ENCODE assay signal across 14 mouse cellular contexts in the genomic region with DNA sequence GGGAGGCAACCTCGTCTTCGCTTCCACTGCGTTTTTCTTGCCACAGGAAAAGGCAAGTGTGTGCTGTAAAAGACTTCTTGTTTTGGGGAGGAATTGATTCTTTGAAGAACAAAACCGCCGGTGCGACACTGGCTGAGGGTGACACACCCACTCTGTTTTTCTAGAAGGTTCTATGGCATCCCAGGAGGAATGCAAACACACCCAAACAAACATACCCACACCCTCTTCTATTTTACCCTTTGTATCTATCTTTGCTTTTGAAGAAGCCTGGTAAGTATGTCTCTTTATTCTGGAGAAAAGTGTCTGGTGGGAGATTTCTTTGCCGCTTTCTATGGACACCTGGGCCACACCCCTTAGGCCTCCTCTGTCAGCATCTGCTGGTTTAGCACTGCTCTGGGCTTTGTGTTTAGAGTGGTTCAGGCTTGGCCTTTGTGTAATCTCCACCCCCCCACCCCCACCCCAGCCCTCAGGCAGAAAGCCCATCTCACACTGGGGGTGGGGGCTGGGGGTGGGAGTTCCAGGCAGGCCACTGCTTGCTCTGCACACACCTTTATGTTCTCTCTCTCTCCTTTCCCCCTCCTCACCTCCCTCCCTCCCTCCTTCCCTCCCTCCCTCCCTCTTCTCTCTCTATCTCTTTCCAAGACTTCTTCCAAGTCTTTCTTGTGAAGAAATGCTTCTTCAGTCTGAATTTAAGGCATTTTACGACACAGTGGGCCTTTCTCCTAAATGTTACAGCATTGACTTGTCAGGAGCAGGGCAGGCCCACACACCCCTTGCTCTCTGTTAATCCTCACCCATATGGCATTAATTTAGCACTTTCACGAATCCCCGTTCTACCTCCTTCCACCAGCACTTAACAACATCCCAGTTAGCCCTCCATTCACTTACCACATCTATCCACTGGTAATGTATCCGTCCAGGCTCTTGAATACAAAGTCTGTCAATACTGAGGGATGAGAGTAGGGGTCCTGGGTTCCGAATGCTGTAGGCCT.
A peak's percentile ranks its signal among the peaks of the same experiment; 100 is the strongest.
DNase-seq lines count a peak whose midpoint lies in the region; ATAC-seq and TF ChIP-seq lines count a peak whose summit lies in the region.
"Had no signal": no experiment of that assay in that cellular context is flagged by ENCODE, and none has a peak within 500 bp of the region (broad histone marks: within the 10 kb centered on the region; RNA-seq: fewer than 3 reads in every experiment).

No protein-coding gene starts in this region.

- H3K4me3 ChIP-seq in heart, adult 2 months, result no peak overlapping the region
- no peak overlapping the region for H3K4me3 ChIP-seq in heart, embryonic 11.5 days (ENCODE audit: low read depth, low read length)
- peak overlapping the region; percentile 48 for H3K4me3 ChIP-seq in E14TG2a.4 (replicated peaks; ENCODE audit: low read length)
- no peak overlapping the region for H3K4me3 ChIP-seq in limb, embryonic 11.5 days (ENCODE audit: low read depth, low read length)
- H3K4me3 ChIP-seq: left cerebral cortex, adult 2 months had no signal

- H3K4me2 ChIP-seq in heart, embryonic 11.5 days, result no peak overlapping the region
- H3K4me2 ChIP-seq in limb, embryonic 11.5 days (ENCODE audit: low read depth, severe bottlenecking), result no peak overlapping the region

- peak overlapping the region; percentile 28; the same call in 1 of the 2 replicates for H3K27ac ChIP-seq in heart, adult 2 months
- no peak overlapping the region for H3K27ac ChIP-seq in heart, embryonic 11.5 days (ENCODE audit: low read depth, low read length)
- peak overlapping the region; percentile 61 for H3K27ac ChIP-seq in limb, embryonic 11.5 days (replicated peaks; ENCODE audit: low read depth, low read length)
- H3K27ac ChIP-seq: left cerebral cortex, adult 2 months; liver, embryonic 14.5 days had no signal

- 68% methylated on average over 12 of the region's 12 CpGs for WGBS in heart, adult 2 months
- 68% methylated on average over 12 of the region's 12 CpGs for WGBS in heart, embryonic 11.5 days (ENCODE audit: insufficient replicate concordance)
- 50% methylated on average over 12 of the region's 12 CpGs for WGBS in limb, embryonic 11.5 days

- no peaks in the 10 kb centered on the region for H3K36me3 ChIP-seq in heart, adult 2 months (ENCODE audit: control insufficient read depth, insufficient read depth, low read length)
- H3K36me3 ChIP-seq in heart, embryonic 11.5 days (ENCODE audit: control insufficient read depth, insufficient read depth, low read length), result no peaks in the 10 kb centered on the region
- no peaks in the 10 kb centered on the region for H3K36me3 ChIP-seq in E14TG2a.4 (ENCODE audit: insufficient read depth, low read length)
- no peaks in the 10 kb centered on the region for H3K36me3 ChIP-seq in limb, embryonic 11.5 days (ENCODE audit: control insufficient read depth, insufficient read depth, low read length)

- intact Hi-C loops in heart, adult 2 months (cut with DNase I), result no loop called here
- intact Hi-C loops in left cerebral cortex, postnatal 4 days (cut with DNase I), result no loop called here

- H3K4me1 ChIP-seq in heart, adult 2 months (ENCODE audit: control insufficient read depth, insufficient read depth, low read length), result peaks cover 4% of the 10 kb centered on the region
- no peaks in the 10 kb centered on the region for H3K4me1 ChIP-seq in heart, embryonic 11.5 days (ENCODE audit: control insufficient read depth, insufficient read depth, low read length)
- H3K4me1 ChIP-seq in E14TG2a.4 (replicated peaks; ENCODE audit: low read depth, low read length), result peaks cover 62% of the 10 kb centered on the region
- peaks cover 15% of the 10 kb centered on the region for H3K4me1 ChIP-seq in limb, embryonic 11.5 days (ENCODE audit: control insufficient read depth, insufficient read depth, low read length)

- no peak for TF ChIP-seq POLR2A in heart, adult 2 months (IDR thresholded peaks at IDR 0.05; ENCODE audit: insufficient read depth, low read depth, low read length)

- H3K27me3 ChIP-seq in heart, adult 2 months (ENCODE audit: control insufficient read depth, insufficient read depth, low read length), result no peaks in the 10 kb centered on the region
- no peaks in the 10 kb centered on the region for H3K27me3 ChIP-seq in heart, embryonic 11.5 days (ENCODE audit: control insufficient read depth, insufficient read depth, low read length)
- H3K27me3 ChIP-seq in E14TG2a.4 (ENCODE audit: insufficient read depth, low read length), result peaks cover 5% of the 10 kb centered on the region; the same call in 1 of the 2 replicates
- H3K27me3 ChIP-seq in limb, embryonic 11.5 days (ENCODE audit: control insufficient read depth, insufficient read depth, low read length), result no peaks in the 10 kb centered on the region

- H3K9me3 ChIP-seq in heart, embryonic 11.5 days (replicated peaks; ENCODE audit: control insufficient read depth, low read length), result no peaks in the 10 kb centered on the region
- H3K9me3 ChIP-seq in E14TG2a.4 (ENCODE audit: low read length), result no peaks in the 10 kb centered on the region
- H3K9me3 ChIP-seq in limb, embryonic 11.5 days (ENCODE audit: control insufficient read depth, low read length), result no peaks in the 10 kb centered on the region

- TF ChIP-seq CTCF in heart, adult 2 months (IDR thresholded peaks at IDR 0.05), result no peak
- no peak for TF ChIP-seq CTCF in E14TG2a.4 (conservative IDR thresholded peaks at IDR 0.05; ENCODE audit: low read length)

- H3K9ac ChIP-seq in heart, adult 2 months (ENCODE audit: low read depth, low read length), result no peak overlapping the region
- no peak overlapping the region for H3K9ac ChIP-seq in heart, embryonic 11.5 days (ENCODE audit: low read depth, low read length)
- no peak overlapping the region for H3K9ac ChIP-seq in limb, embryonic 11.5 days (ENCODE audit: low read length)
- H3K9ac ChIP-seq: liver, embryonic 14.5 days had no signal

- TF ChIP-seq EP300 in heart, adult 2 months (IDR thresholded peaks at IDR 0.05; ENCODE audit: insufficient read depth, low read depth, low read length), result no peak

- no peak for DNase-seq in heart, adult 2 months
- DNase-seq in embryo, embryonic 11 days, result peak; percentile 53
- DNase-seq in limb, embryonic 11.5 days (ENCODE audit: low spot score), result peak; percentile 52
- DNase-seq in layer of hippocampus, adult 9-11 months, result no peak
- no peak for DNase-seq in left cerebral cortex, postnatal 4 days
- no peak for DNase-seq in cerebellum, adult 9-11 months
- DNase-seq: adrenal gland, postnatal 10 days; B cell, adult 2 months; heart, postnatal 36 days; thymus, postnatal 4 days had no signal

- H3K79me2 ChIP-seq in heart, adult 2 months (replicated peaks; ENCODE audit: control insufficient read depth, insufficient read depth, low read length), result no peaks in the 10 kb centered on the region

- no peak; the same call in 1 of the 2 replicates for ATAC-seq in heart, embryonic 11.5 days (replicated peaks; ENCODE audit: insufficient number of reproducible peaks, low FRiP score, low TSS enrichment)
- ATAC-seq in limb, embryonic 11.5 days (ENCODE audit: insufficient number of reproducible peaks, low FRiP score, low TSS enrichment, low read depth), result peak; percentile 73; the same call in 1 of the 2 replicates

Comparison
In these comparisons a context has a peak if more than half of its experiments do, and no peak if none do; other contexts are left out.
1. DNase-seq: peak in embryo, embryonic 11 days (single experiment) and limb, embryonic 11.5 days (single experiment); none in heart, adult 2 months (0 of 2), layer of hippocampus, adult 9-11 months (single experiment), left cerebral cortex, postnatal 4 days (single experiment) and cerebellum, adult 9-11 months (single experiment).